Mouse (Mus musculus) embryonic facial prominence, embryonic 11.5 days (tissue): ENCODE measurements around the gene Edn3. TPM values are rescaled to one million over a fixed set of nuclear protein-coding genes. Genes with fewer than 3 reads are reported as not detected.

ENCODE experiments used
- ATAC-seq: fragments of 200-750 bp; cut with Nextera tagmentation; replicated peaks from 2 replicates; pipeline ENCODE4 v1.8.0; 2017; ENCODE audit warnings: low read depth; ENCODE audit not compliant: insufficient number of reproducible peaks, low FRiP score, low TSS enrichment
- DNase-seq: peaks from one replicate; pipeline ENCODE4 v3.0.0-alpha.2; 2015; ENCODE audit warnings: low spot score
- H3K27ac ChIP-seq: fragments of 300-500 bp; sonication (generic); replicated peaks from 2 replicates; pipeline ENCODE4 v1.5.1; 2014; ENCODE audit warnings: mild to moderate bottlenecking, low read depth, low read length, control low read depth
- H3K27me3 ChIP-seq: fragments of 300-500 bp; sonication (generic); 2 replicates; pipeline ENCODE4 v1.6.1; 2014; ENCODE audit warnings: mild to moderate bottlenecking, low read length, moderate library complexity, mixed read lengths; ENCODE audit not compliant: control insufficient read depth, insufficient read depth
- H3K36me3 ChIP-seq: fragments of 300-500 bp; sonication (generic); replicated peaks from 2 replicates; pipeline ENCODE4 v1.6.1; 2014; ENCODE audit warnings: low read depth, mild to moderate bottlenecking, low read length, moderate library complexity, mixed read lengths; ENCODE audit not compliant: control insufficient read depth, insufficient read depth
- H3K4me1 ChIP-seq: fragments of 300-500 bp; sonication (generic); 2 replicates; pipeline ENCODE4 v1.6.1; 2014; ENCODE audit warnings: low read length, mixed read lengths; ENCODE audit not compliant: control insufficient read depth, insufficient read depth
- H3K4me2 ChIP-seq: fragments of 300-500 bp; sonication (generic); 2 replicates; pipeline ENCODE4 v1.6.1; 2014; ENCODE audit warnings: low read depth, mild to moderate bottlenecking, control low read depth, low read length, moderate library complexity
- H3K4me3 ChIP-seq: fragments of 300-500 bp; sonication (generic); 2 replicates; pipeline ENCODE4 v1.5.1; 2014; ENCODE audit warnings: low read depth, low read length, control low read depth
- H3K9ac ChIP-seq: fragments of 300-500 bp; sonication (generic); replicated peaks from 2 replicates; pipeline ENCODE4 v1.6.1; 2014; ENCODE audit warnings: mild to moderate bottlenecking, control low read depth, low read length
- H3K9me3 ChIP-seq: fragments of 300-500 bp; sonication (generic); replicated peaks from 2 replicates; pipeline ENCODE4 v1.6.1; 2016; ENCODE audit warnings: mild to moderate bottlenecking, low read length, inconsistent platforms, mixed read lengths; ENCODE audit not compliant: control insufficient read depth
- WGBS: fragments of 180-500 bp; shearing (Covaris S2); extraction: QIAGEN DNeasy Blood & Tissue Kit; methylation state at CpG from one replicate; pipeline ENCODE4 v1.1.7; 2014; 5-methylcytosine and 5-hydroxymethylcytosine counted together
- polyA plus RNA-seq: library from polyadenylated mRNA; unstranded; fragments of >200 nt; fragmentation: Nextera tagmentation; extraction: Ambion mirVana; gene quantifications from 2 replicates; pipeline ENCODE4 v1.2.1, GENCODE M21; 2014

Gene Edn3
- polyA plus RNA-seq, 1 experiment from 2014 or later = 18.6 TPM

DNA sequence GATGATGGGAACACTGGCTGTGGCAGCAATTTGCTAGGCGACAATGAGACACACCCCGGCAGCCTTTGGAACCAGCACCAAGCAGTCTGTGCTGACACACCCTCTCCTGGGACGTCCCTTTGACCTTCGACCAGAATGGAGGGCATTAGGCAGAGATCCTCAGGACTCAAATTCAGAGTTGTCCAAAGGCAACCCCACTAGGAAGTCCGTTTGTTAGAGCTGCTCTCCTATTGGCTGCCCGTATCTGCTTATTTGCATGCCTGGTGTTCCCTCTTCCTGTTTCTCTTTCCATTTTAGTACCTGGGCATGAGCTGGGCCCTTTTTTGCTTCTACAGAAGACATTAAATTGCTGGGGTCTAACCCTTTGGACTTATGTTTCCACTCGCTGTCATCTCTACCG lies 12.0 kb upstream of the Edn3 start:
- Histone ChIP-seq H3K27ac (no peak overlapping the region), H3K9ac (no peak overlapping the region), H3K4me2 (no peak overlapping the region), H3K4me3 (no peak overlapping the region), H3K27me3 (no peaks in the 10 kb centered on the region), H3K9me3 (no peaks in the 10 kb centered on the region), H3K36me3 (no peaks in the 10 kb centered on the region), H3K4me1 (no peaks in the 10 kb centered on the region)
- no peak for ATAC-seq
- 74% methylated on average over 8 of the region's 8 CpGs for WGBS
- DNase-seq = no peak

DNA sequence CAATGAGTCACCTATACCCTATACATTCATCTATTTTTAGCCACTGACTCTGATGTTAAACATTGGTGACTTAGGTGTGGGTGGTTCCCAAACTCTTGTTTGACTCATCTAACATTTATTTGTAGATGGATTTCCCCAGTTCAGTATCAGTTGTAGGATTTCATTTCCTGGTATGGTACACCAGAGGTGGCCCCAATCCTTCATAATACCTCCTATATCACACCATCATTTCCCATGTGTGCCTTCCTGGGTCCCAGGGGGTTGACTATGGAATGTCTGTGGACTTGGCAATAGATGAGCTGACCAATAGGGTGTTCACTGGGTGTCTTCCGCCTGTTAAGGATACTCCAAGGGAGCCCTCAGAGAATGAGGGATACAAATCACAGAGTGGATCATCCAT lies 7.2 kb upstream of the Edn3 start:
- Histone ChIP-seq H3K9me3 (no peaks in the 10 kb centered on the region), H3K27ac (no peak overlapping the region), H3K4me3 (no peak overlapping the region), H3K27me3 (no peaks in the 10 kb centered on the region), H3K36me3 (no peaks in the 10 kb centered on the region), H3K9ac (no peak overlapping the region), H3K4me2 (no peak overlapping the region), H3K4me1 (no peaks in the 10 kb centered on the region)
- no peak for ATAC-seq
- 94% methylated on average over 1 of the region's 1 CpGs for WGBS
- DNase-seq = no peak

DNA sequence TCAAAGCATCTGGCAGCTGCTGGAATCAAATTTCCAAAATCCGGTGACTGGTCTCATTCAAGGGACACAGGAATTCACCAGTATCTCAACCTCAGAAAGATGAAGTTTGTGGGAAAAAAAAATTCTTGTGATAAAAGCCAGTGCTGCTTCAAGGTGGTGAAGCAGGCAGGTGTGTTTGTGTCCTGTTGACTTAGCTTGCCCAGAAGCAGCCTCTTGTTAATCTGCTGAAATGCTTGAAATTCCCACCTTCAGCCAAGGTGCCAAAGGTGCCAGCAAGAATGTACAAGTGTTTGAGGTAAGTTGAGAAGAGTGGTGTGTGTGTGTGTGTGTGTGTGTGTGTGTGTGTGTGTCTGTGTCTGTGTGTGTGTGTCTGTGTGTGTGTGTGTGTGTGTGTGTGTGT lies 6.2 kb upstream of the Edn3 start:
- ATAC-seq (no peak), DNase-seq (peak; percentile 40)
- Histone ChIP-seq H3K27ac (no peak overlapping the region), H3K4me2 (no peak overlapping the region), H3K36me3 (no peaks in the 10 kb centered on the region), H3K9me3 (no peaks in the 10 kb centered on the region), H3K4me3 (no peak overlapping the region), H3K9ac (no peak overlapping the region), H3K27me3 (no peaks in the 10 kb centered on the region), H3K4me1 (no peaks in the 10 kb centered on the region)
- 30% methylated on average over 1 of the region's 1 CpGs for WGBS

DNA sequence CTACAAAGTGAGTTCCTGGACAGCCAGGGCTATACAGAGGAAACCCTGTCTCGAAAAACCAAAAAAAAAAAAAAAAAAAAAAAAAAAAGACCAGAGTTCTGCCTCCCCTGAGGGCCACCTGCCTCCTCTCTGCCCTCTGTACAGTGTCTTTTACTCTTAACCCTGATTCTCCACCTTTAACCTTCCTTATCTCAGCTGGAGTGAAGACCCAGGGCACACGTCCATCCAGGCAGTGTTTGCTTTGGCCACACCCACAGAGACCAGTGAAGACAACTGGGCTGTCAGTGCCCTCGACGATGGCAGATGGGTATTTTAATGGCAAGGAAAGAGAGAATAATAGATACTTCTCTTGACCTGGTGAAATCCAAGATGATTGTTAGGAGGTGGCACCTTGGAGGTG lies 1.2 kb upstream of the Edn3 start:
- H3K4me1 ChIP-seq = peaks cover 4% of the 10 kb centered on the region; the same call in 1 of the 2 replicates
- no peak overlapping the region for H3K9ac ChIP-seq
- WGBS = 87% methylated on average over 4 of the region's 4 CpGs
- H3K27ac ChIP-seq = no peak overlapping the region
- no peaks in the 10 kb centered on the region for H3K9me3 ChIP-seq
- no peaks in the 10 kb centered on the region for H3K27me3 ChIP-seq
- ATAC-seq = no peak; the same call in 1 of the 2 replicates
- DNase-seq = no peak
- H3K4me3 ChIP-seq = no peak overlapping the region
- H3K36me3 ChIP-seq = no peaks in the 10 kb centered on the region
- H3K4me2 ChIP-seq = no peak overlapping the region

DNA sequence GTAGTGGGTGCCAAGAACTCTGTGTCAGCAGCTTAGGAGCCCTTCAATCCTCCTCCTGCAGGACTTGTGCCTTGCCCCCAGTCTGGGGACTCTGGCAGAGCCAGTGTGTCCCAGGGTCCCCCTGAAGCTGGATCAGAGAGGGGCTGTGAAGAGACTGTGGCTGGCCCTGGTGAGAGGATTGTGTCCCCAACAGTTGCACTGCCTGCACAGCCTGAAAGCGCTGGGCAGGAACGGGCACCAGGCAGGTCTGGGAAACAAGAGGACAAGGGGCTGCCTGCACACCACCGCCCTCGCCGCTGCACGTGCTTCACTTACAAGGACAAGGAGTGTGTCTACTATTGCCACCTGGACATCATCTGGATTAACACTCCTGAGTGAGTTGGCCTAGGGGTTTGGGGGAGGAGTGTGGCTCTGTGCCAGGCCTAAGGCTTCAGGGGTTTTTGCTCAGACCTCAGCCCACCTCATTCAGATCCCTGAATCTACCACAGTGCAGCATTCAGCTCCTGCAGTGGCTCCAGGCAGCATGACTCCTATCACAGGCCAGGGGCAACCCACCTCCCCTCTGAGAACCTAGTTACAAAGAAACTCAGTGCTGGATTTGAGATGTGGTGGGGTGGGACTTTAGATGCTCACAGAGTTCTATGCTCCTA lies 1.2 kb downstream of the Edn3 start:
- H3K9me3 ChIP-seq = no peaks in the 10 kb centered on the region
- 32% methylated on average over 6 of the region's 6 CpGs for WGBS
- DNase-seq = peak; percentile 33
- no peak overlapping the region for H3K27ac ChIP-seq
- H3K27me3 ChIP-seq = no peaks in the 10 kb centered on the region
- peak overlapping the region; percentile 89 for H3K4me2 ChIP-seq
- H3K36me3 ChIP-seq = no peaks in the 10 kb centered on the region
- peaks cover 4% of the 10 kb centered on the region; the same call in 1 of the 2 replicates for H3K4me1 ChIP-seq
- H3K9ac ChIP-seq = peak overlapping the region; percentile 80
- peak; percentile 38; the same call in 1 of the 2 replicates for ATAC-seq
- H3K4me3 ChIP-seq = peak overlapping the region; percentile 53

DNA sequence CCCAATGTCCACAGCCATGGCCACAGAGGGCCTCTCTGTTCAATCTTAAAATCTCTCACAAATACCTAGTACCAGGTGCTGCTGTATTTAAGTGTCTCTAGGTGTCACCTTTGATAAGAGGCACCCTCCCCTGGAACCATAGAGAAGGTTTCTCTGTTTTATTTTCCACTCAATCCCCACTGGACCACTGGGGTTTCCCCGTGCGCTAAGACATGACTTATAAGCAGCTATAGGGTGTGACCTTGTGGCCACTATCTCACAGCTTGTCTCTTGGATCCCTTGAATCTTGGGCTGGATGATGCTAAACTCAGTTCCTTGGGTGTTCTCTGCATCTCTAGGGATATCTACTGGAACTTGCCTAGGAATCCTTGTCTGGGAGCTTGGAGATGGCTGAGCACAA lies 1.9 kb downstream of the Edn3 start:
- Histone ChIP-seq H3K36me3 (no peaks in the 10 kb centered on the region), H3K9ac (no peak overlapping the region), H3K4me3 (no peak overlapping the region), H3K4me1 (peaks cover 4% of the 10 kb centered on the region; the same call in 1 of the 2 replicates), H3K9me3 (no peaks in the 10 kb centered on the region), H3K27ac (no peak overlapping the region), H3K4me2 (no peak overlapping the region), H3K27me3 (no peaks in the 10 kb centered on the region)
- WGBS = 88% methylated on average over 2 of the region's 2 CpGs
- ATAC-seq (no peak), DNase-seq (no peak)

DNA sequence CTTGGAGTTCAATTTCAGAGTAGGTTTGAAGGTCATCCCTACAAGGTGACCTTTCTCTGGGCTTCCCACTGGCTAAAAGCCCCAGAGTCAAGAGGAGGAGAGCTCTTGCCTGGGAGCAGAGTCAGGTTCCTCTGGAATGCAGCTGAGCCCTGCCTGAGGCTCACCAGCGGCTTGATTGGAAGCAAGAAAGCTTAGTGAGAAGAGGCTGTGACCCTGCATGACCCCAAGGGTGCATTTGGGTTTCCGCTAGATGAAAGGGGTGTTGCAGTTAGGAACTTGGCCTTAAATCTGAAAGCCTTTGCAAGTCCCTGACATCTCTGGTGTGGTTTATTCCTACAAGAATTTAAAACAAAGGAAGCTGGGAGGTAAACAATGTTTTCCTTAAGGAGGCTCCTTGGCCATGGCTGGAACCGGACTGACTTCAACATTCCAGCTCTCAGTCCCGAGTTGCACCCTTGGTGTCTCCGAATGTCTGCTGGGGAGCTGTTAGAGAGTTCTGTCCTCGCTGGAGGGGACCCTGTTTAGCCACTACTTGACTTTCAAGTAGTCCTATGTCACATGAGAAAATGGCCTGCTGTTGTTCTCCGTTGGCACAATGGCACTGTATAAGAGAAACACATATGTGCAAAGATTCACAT lies 8.6 kb downstream of the Edn3 start:
- Histone ChIP-seq H3K4me2 (no peak overlapping the region), H3K27ac (no peak overlapping the region), H3K9me3 (no peaks in the 10 kb centered on the region), H3K4me1 (no peaks in the 10 kb centered on the region), H3K27me3 (no peaks in the 10 kb centered on the region), H3K36me3 (no peaks in the 10 kb centered on the region), H3K4me3 (no peak overlapping the region), H3K9ac (no peak overlapping the region)
- DNase-seq (peak; percentile 38), ATAC-seq (no peak)
- 55% methylated on average over 7 of the region's 7 CpGs for WGBS
